Mouse (Mus musculus): ENCODE data around the gene Zfp622.
"Not testable (repeated sequence)": the region's sequence is repeated elsewhere in the genome, so short reads cannot be mapped to it uniquely, and the experiment has no call there.

The Zfp622 gene

GRCm38 (mm10) chr15:25971596-25971995 lies 12.6 kb upstream of the Zfp622 start:
- no peak for DNase-seq (ENCODE audit: low read depth, low spot score)

DNA sequence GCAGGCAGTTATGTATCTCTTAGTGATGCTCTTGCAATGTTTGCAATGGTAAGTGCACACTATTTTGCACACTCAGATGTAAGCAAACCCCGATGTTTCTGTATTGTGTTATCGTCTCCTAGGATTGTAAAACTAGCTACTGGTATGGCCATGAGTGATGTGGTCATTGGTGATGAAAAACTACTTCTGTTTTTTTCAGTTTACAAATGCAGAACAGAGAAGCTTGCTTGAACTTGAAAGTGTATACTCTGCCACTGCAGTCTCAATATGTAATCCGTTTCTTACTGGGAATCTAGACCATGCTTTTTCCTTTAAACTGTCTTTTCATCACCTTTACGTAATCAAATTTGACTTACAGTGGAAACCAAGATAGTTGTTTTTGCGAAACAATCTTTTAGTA lies 11.4 kb upstream of the Zfp622 start:
- DNase-seq (ENCODE audit: low read depth, low spot score), result no peak

DNA sequence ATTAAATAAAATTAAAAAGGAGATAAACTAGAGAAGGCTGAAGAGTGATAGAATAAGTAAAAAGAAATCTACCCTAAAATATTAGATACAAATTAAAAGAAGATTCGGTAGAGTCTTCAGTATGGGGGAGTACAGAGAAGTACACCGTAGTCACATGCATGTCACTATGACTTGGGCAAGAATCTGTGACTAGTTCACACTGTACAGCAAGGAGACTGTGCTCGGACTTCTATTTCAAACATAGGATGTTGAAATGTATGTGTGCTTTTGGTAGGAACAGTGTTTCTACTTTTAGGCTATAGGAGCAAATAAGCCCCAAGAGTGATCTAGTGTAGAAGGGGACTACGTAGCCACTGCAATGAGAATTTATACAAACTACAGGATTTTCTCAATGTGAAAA lies 9.8 kb upstream of the Zfp622 start:
- no peak for DNase-seq (ENCODE audit: low read depth, low spot score)

DNA sequence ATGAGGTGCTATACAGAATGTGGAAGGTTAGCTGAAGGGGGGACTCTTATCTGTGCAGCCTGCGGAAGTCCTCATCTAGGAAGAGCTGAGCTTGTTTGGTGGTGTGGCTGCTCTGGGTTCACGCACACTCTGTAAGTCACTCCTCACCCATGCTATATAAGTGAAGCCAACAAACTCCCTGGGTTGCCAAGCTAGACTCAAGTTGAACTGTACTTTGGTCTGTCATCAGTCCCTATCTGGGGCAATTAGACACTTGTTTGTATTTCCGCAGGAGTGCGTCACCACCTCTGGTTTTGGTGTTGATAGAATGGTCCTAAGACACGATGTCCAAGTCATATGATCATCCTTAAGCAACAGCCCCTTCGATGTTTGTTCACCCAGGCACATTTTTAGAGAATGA lies 8.4 kb upstream of the Zfp622 start:
- DNase-seq (ENCODE audit: low read depth, low spot score), result no peak

- DNase-seq (ENCODE audit: low read depth, low spot score), result not testable (repeated sequence)
These were observed 552 bp upstream of the Zfp622 start for GRCm38 (mm10) chr15:25983614-25984013.

GRCm38 (mm10) chr15:25984734-25985492 lies 747 bp downstream of the Zfp622 start:
- DNase-seq (ENCODE audit: low read depth, low spot score), result no peak

DNA sequence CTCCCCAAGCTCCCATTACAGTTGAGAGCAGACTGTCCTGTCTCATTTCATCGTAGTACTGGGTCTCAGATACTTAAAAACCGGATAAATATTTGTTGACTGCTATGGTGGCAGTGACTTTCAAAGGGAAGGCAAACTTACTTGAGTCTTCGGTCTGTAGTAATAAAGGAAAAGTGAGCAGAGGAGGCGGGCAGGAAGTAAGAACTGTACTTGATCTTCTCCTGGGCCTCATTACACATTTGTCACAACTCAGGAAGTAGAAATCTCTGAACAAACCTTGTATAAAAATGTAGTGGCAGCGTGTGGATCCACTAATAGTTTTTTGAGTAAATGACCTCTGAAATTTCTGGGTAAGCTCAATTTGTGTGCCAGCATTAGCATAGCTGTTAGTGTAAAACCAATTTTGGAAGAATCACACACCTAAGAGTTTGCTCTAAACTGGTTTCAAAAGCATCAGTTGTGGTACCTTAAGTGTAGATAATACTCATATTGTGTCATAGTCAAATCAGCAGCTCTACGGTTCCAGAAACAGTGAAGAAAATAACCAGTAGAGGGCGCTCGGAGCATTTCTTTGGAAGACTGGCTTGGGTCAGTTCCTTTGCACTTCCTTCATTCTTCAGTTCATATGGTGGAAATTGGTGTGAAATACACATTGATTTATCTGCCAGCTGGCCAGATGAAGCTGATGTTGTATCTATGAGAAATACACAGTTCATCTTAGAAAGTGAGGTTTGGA lies 9.0 kb downstream of the Zfp622 start:
- no peak for DNase-seq (ENCODE audit: low read depth, low spot score)

DNA sequence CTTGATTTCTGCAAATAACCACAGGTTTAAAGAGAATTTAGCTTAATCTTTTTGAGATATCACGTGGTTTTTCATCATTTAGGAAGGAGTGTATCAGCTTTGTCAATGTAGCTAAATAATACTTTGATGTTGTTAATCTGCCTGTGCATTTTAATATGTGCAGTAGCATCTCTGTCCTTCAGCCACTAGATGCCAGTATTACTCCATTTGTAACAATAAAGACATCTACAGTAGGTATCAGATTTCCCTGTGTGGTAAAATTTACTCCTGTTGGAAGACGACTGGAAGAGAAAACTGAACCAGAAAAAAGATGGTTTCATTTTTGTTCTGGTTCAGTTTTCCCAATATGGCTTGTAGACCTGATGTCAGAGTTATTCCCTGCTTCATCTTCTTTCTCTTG lies 11.4 kb downstream of the Zfp622 start:
- DNase-seq (ENCODE audit: low read depth, low spot score), result peak; percentile 71

GRCm38 (mm10) chr15:25999545-25999944 lies 15.4 kb downstream of the Zfp622 start:
- not testable (repeated sequence) for DNase-seq (ENCODE audit: low read depth, low spot score)

DNA sequence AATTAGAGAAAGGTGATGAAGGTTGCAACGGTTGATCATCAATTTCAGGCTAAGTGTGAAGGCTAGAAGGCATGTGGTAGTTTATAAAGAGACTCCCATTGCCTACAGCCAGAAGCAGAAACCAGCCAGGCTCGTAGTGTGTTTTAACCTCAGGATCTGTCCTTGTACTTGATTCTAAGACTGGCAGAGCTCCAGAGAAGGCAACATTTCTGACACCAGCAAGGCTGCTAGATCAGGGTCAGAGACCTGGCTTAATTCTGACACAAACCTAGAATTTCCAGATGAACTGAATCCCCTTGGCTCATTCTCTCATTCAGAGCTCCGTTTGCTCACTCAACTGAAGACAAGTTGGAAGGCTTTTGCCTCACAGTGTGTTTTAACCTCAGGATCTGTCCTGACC lies 24.5 kb downstream of the Zfp622 start:
- DNase-seq (ENCODE audit: low read depth, low spot score), result no peak

DNA sequence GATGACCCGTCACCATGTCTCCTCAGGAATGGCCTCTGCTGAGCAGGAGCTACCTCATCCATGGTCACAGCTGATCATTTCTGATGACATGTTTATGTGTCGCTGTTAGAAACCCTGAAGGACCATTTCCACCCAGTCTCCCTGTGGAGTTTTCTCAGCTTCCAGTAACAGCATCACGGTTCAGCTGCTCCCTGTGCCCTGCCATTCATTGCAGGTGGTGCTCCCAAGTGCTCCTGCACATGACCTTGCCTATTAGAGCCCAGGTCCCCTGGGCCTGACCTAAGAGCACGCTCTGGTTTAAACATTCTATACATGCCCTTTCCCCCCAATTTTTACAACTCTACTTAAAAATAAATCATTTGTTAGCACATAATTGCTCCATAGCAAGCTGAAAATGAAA lies 28.7 kb downstream of the Zfp622 start:
- no peak for DNase-seq (ENCODE audit: low read depth, low spot score)

DNA sequence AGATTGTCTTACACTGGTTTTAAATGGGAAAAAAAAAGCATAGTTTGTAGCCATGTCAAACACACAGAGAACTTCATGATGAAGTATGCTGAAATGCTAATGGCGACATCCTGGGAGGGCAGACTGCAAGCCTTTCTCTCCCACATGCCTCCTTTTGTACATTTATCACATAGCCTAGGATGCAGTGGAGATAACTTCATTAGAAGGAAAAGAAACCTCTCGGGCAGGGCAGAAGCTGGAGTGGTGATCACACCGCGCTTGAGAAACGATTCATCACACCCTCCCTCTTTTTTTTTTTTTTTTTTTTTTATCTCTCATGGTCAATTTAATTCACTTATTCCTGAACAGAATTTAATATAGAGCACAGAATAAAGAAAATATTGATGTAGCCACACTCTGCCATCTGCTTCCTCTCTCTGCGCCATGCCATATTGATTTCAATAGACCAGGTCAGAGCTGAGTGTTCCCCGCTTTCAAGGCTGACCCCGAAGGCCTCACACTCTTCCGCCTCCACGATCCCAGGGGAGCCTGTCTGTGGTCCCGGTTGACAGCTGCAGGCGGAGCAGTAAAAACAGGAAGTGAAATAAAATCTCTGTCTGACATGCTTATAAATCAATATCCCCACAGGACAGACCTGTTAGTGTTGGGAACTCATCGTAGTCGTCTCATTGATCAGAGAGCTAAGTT lies 32.0 kb downstream of the Zfp622 start:
- no peak for DNase-seq (ENCODE audit: low read depth, low spot score)

DNA sequence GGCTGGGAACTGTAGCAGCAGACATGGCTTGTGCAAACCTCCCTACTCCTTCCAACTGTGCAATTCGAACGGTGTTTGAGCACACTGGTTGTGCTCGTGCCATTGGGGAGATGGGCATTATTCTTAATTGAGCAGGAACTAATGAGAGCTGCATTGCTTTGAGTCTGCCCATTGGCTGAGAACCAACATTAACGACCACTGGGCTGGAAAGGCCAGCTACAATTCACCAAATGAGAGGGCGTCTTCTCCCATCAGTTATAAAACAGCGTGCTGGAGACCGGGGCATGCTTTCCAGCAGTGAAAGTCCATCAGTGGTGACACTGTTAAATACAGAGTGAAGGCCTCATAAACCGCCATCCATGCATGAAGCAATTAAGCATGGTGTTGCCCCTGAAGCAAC lies 37.6 kb downstream of the Zfp622 start:
- DNase-seq (ENCODE audit: low read depth, low spot score), result no peak

DNA sequence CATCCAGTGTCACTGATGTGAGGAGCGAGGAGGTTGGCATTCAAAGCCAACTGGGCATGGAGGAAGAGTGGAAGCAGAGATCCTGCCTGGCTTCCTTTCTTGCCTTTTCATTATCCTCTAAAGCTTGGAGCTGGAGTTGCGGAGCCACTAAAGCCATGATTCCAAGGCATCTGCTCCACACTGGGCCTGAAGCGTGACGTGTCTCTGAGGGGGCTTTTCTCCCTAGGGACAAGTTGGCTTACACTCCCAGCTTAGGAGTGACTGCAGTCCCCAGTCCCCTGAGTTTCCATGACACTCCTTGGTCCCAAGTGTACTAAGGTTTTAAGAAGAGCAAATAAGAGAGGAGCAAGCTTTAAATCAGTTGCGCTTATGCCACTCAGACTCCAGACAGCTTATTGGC lies 38.5 kb downstream of the Zfp622 start:
- DNase-seq (ENCODE audit: low read depth, low spot score), result no peak

DNA sequence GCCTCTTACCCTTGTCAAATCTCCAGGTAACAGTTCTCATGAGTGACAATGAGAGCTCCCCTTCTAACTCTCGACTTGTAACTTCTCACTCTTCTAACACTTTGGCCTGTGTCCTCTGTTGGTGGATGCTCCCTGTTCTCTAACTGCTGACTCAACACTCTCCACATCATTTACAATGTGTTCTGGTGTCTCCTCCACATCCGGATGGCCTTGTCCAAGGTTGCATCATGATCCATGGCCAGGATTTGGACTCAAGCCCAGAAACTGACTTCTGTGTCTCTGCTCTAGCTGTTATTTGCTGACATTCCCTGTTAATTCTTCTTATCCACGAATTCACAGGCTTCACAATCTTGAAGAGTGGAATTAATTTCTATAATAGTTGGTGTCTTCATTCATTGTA lies 47.5 kb downstream of the Zfp622 start:
- DNase-seq (ENCODE audit: low read depth, low spot score), result no peak

GRCm38 (mm10) chr15:26040567-26040966 lies 56.4 kb downstream of the Zfp622 start:
- DNase-seq (ENCODE audit: low read depth, low spot score), result no peak

GRCm38 (mm10) chr15:26041196-26041947 lies 57.2 kb downstream of the Zfp622 start:
- no peak for DNase-seq (ENCODE audit: low read depth, low spot score)
